Mouse (Mus musculus): Measurements from ENCODE around the gene Gje1. TPM values are rescaled to one million over a fixed set of nuclear protein-coding genes. Genes with fewer than 3 reads are reported as not detected.

Gje1 gene
- polyA plus RNA-seq (2012): not detected in 2 replicates

GRCm38 (mm10) chr10:14718114-14718513 is at the start of gene Gje1:
Gene Gje1 (minus strand): TSS chr10:14718214.
- no peak for TF ChIP-seq TAL1 (IDR thresholded peaks at IDR 0.05; ENCODE audit: low read length)
- no peak for TF ChIP-seq GATA1 (IDR thresholded peaks at IDR 0.05; ENCODE audit: low read length)
- no peaks in the 10 kb centered on the region for H3K27me3 ChIP-seq (ENCODE audit: control insufficient read depth)
- no peaks in the 10 kb centered on the region for H3K9me3 ChIP-seq (ENCODE audit: control insufficient read depth, low read length)
- no peaks in the 10 kb centered on the region for H3K36me3 ChIP-seq (ENCODE audit: control insufficient read depth)
- H3K4me1 ChIP-seq (ENCODE audit: control insufficient read depth): no peaks in the 10 kb centered on the region
- H3K4me3 ChIP-seq (replicated peaks): no peak within 1 kb of the TSS

GRCm38 (mm10) chr10:14760618-14761017 is 42.6 kb upstream of the Gje1 start:
- Histone ChIP-seq H3K4me3 (replicated peaks) (no peak overlapping the region), H3K4me1 (ENCODE audit: control insufficient read depth) (no peaks in the 10 kb centered on the region), H3K36me3 (ENCODE audit: control insufficient read depth) (no peaks in the 10 kb centered on the region), H3K9me3 (ENCODE audit: control insufficient read depth, low read length) (no peaks in the 10 kb centered on the region), H3K27me3 (ENCODE audit: control insufficient read depth) (peaks cover 8% of the 10 kb centered on the region)
- TF ChIP-seq GATA1 (IDR thresholded peaks at IDR 0.05; ENCODE audit: low read length) (no peak), TAL1 (IDR thresholded peaks at IDR 0.05; ENCODE audit: low read length) (no peak)

GRCm38 (mm10) chr10:14759665-14760558 is 41.9 kb upstream of the Gje1 start:
- Histone ChIP-seq H3K4me3 (replicated peaks) (no peak overlapping the region), H3K27me3 (ENCODE audit: control insufficient read depth) (peaks cover 8% of the 10 kb centered on the region), H3K36me3 (ENCODE audit: control insufficient read depth) (no peaks in the 10 kb centered on the region), H3K9me3 (ENCODE audit: control insufficient read depth, low read length) (no peaks in the 10 kb centered on the region), H3K4me1 (ENCODE audit: control insufficient read depth) (no peaks in the 10 kb centered on the region)
- TF ChIP-seq TAL1 (IDR thresholded peaks at IDR 0.05; ENCODE audit: low read length) (no peak), GATA1 (IDR thresholded peaks at IDR 0.05; ENCODE audit: low read length) (no peak)

GRCm38 (mm10) chr10:14734285-14734684 is 16.3 kb upstream of the Gje1 start:
- TF ChIP-seq TAL1 (IDR thresholded peaks at IDR 0.05; ENCODE audit: low read length) (no peak), GATA1 (IDR thresholded peaks at IDR 0.05; ENCODE audit: low read length) (no peak)
- Histone ChIP-seq H3K36me3 (ENCODE audit: control insufficient read depth) (no peaks in the 10 kb centered on the region), H3K9me3 (ENCODE audit: control insufficient read depth, low read length) (no peaks in the 10 kb centered on the region), H3K4me1 (ENCODE audit: control insufficient read depth) (no peaks in the 10 kb centered on the region), H3K27me3 (ENCODE audit: control insufficient read depth) (no peaks in the 10 kb centered on the region), H3K4me3 (replicated peaks) (no peak overlapping the region)

- no peaks in the 10 kb centered on the region for H3K27me3 ChIP-seq (ENCODE audit: control insufficient read depth)
- H3K4me3 ChIP-seq (replicated peaks): no peak overlapping the region
- H3K4me1 ChIP-seq (ENCODE audit: control insufficient read depth): no peaks in the 10 kb centered on the region
- TF ChIP-seq TAL1 (IDR thresholded peaks at IDR 0.05; ENCODE audit: low read length) (no peak), GATA1 (IDR thresholded peaks at IDR 0.05; ENCODE audit: low read length) (no peak)
- H3K36me3 ChIP-seq (ENCODE audit: control insufficient read depth): no peaks in the 10 kb centered on the region
- H3K9me3 ChIP-seq (ENCODE audit: control insufficient read depth, low read length): no peaks in the 10 kb centered on the region
Observed at GRCm38 (mm10) chr10:14725671-14726070, 7.7 kb upstream of the Gje1 start.

GRCm38 (mm10) chr10:14705072-14706066 is 12.6 kb downstream of the Gje1 start, which contains the start of the genes Vta1 and Nmbr:
Gene Vta1 (minus strand): TSS chr10:14705560.
Gene Nmbr (plus strand): TSS chr10:14705591.
- no peaks in the 10 kb centered on the region for H3K9me3 ChIP-seq (ENCODE audit: control insufficient read depth, low read length)
- no peaks in the 10 kb centered on the region for H3K36me3 ChIP-seq (ENCODE audit: control insufficient read depth)
- H3K4me1 ChIP-seq (ENCODE audit: control insufficient read depth): peaks cover 14% of the 10 kb centered on the region
- no peak for TF ChIP-seq TAL1 (IDR thresholded peaks at IDR 0.05; ENCODE audit: low read length)
- no peak for TF ChIP-seq GATA1 (IDR thresholded peaks at IDR 0.05; ENCODE audit: low read length)
- H3K27me3 ChIP-seq (ENCODE audit: control insufficient read depth): no peaks in the 10 kb centered on the region
- peak within 1 kb of the TSS; percentile 94 for H3K4me3 ChIP-seq (replicated peaks)

GRCm38 (mm10) chr10:14703830-14704420 is 14.1 kb downstream of the Gje1 start:
- no peaks in the 10 kb centered on the region; the same call in none of the 2 replicates for H3K36me3 ChIP-seq (ENCODE audit: control insufficient read depth)
- TF ChIP-seq GATA1 (IDR thresholded peaks at IDR 0.05; ENCODE audit: low read length) (no peak), TAL1 (IDR thresholded peaks at IDR 0.05; ENCODE audit: low read length) (no peak)
- peak overlapping the region; percentile 94 for H3K4me3 ChIP-seq (replicated peaks)
- peaks cover 14% of the 10 kb centered on the region for H3K4me1 ChIP-seq (ENCODE audit: control insufficient read depth)
- H3K27me3 ChIP-seq (ENCODE audit: control insufficient read depth): no peaks in the 10 kb centered on the region
- no peaks in the 10 kb centered on the region for H3K9me3 ChIP-seq (ENCODE audit: control insufficient read depth, low read length)

- Histone ChIP-seq H3K4me3 (replicated peaks) (no peak overlapping the region), H3K9me3 (ENCODE audit: control insufficient read depth, low read length) (no peaks in the 10 kb centered on the region), H3K36me3 (ENCODE audit: control insufficient read depth) (no peaks in the 10 kb centered on the region; the same call in none of the 2 replicates), H3K27me3 (ENCODE audit: control insufficient read depth) (no peaks in the 10 kb centered on the region), H3K4me1 (ENCODE audit: control insufficient read depth) (peaks cover 14% of the 10 kb centered on the region)
- no peak for TF ChIP-seq GATA1 (IDR thresholded peaks at IDR 0.05; ENCODE audit: low read length)
- no peak for TF ChIP-seq TAL1 (IDR thresholded peaks at IDR 0.05; ENCODE audit: low read length)
Observed at GRCm38 (mm10) chr10:14703239-14703638, 14.8 kb downstream of the Gje1 start.

All from erythroblast, embryonic 14.5 days (primary cell).